In genomic region chr2:119618199-119618982, GRCm38 (mm10) we compare ENCODE assay signal across 7 mouse cellular contexts. TPM values are rescaled to one million over a fixed set of nuclear protein-coding genes. Genes with fewer than 3 reads are reported as not detected.
DNase-seq lines count a peak whose midpoint lies in the region; ATAC-seq lines count a peak whose summit lies in the region.

Nusap1 (plus strand) TSS chr2:119618298.
Oip5 (minus strand) TSS chr2:119618469.

- peak within 1 kb of the TSS; percentile 56; the same call in 1 of the 2 replicates for H3K27ac ChIP-seq in embryonic facial prominence, embryonic 11.5 days (replicated peaks; ENCODE audit: low read depth, low read length)
- H3K27ac ChIP-seq in limb, embryonic 10.5 days = peak within 1 kb of the TSS; percentile 94
- 0 out of 2 replicates have a peak within 1 kb of the TSS, but pooled peaks have one; percentile 9 for H3K27ac ChIP-seq in midbrain, embryonic 13.5 days

- no peaks in the 10 kb centered on the region for H3K27me3 ChIP-seq in embryonic facial prominence, embryonic 11.5 days (ENCODE audit: control insufficient read depth, insufficient read depth, low read length)
- no peaks in the 10 kb centered on the region for H3K27me3 ChIP-seq in limb, embryonic 10.5 days (ENCODE audit: low read depth, poor library complexity, severe bottlenecking)
- H3K27me3 ChIP-seq in midbrain, embryonic 13.5 days = no peaks in the 10 kb centered on the region

- H3K4me2 ChIP-seq in embryonic facial prominence, embryonic 11.5 days (ENCODE audit: low read depth, low read length) = peak within 1 kb of the TSS; percentile 65
- H3K4me2 ChIP-seq in midbrain, embryonic 13.5 days (replicated peaks) = peak within 1 kb of the TSS; percentile 97

- H3K9ac ChIP-seq in embryonic facial prominence, embryonic 11.5 days (replicated peaks; ENCODE audit: low read length) = peak within 1 kb of the TSS; percentile 73
- H3K9ac ChIP-seq in midbrain, embryonic 13.5 days (replicated peaks) = peak within 1 kb of the TSS; percentile 66

- peak; percentile 96 for DNase-seq in adrenal gland, postnatal 14 days
- DNase-seq in embryonic facial prominence, embryonic 11.5 days (ENCODE audit: low spot score) = peak; percentile 99
- DNase-seq in kidney, adult 11 months = peak; percentile 94
- DNase-seq in limb, embryonic 10.5 days (ENCODE audit: low spot score) = peak; percentile 89
- peak; percentile 88 for DNase-seq in spleen, adult 12 weeks (ENCODE audit: low spot score)

- no peaks in the 10 kb centered on the region for H3K9me3 ChIP-seq in embryonic facial prominence, embryonic 11.5 days (replicated peaks; ENCODE audit: control insufficient read depth, low read length)
- H3K9me3 ChIP-seq in limb, embryonic 10.5 days (replicated peaks) = no peaks in the 10 kb centered on the region
- no peaks in the 10 kb centered on the region for H3K9me3 ChIP-seq in midbrain, embryonic 13.5 days

- WGBS in embryonic facial prominence, embryonic 11.5 days = under 1% methylated on average over 55 of the region's 55 CpGs
- WGBS in limb, embryonic 10.5 days = under 1% methylated on average over 55 of the region's 55 CpGs
- under 1% methylated on average over 55 of the region's 55 CpGs for WGBS in midbrain, embryonic 13.5 days

- peak; percentile 99 for ATAC-seq in embryonic facial prominence, embryonic 11.5 days (replicated peaks; ENCODE audit: insufficient number of reproducible peaks, low FRiP score, low TSS enrichment, low read depth)
- peak; percentile 99 for ATAC-seq in granulocyte monocyte progenitor cell, adult 5-6 weeks (replicated peaks; ENCODE audit: poor library complexity, severe bottlenecking)
- ATAC-seq in midbrain, embryonic 13.5 days = peak; percentile 100

- H3K4me3 ChIP-seq in embryonic facial prominence, embryonic 11.5 days (ENCODE audit: low read depth, low read length) = peak within 1 kb of the TSS; percentile 85
- H3K4me3 ChIP-seq in limb, embryonic 10.5 days = peak within 1 kb of the TSS; percentile 88
- H3K4me3 ChIP-seq in midbrain, embryonic 13.5 days (replicated peaks) = peak within 1 kb of the TSS; percentile 73

- no peaks in the 10 kb centered on the region for H3K36me3 ChIP-seq in embryonic facial prominence, embryonic 11.5 days (replicated peaks; ENCODE audit: control insufficient read depth, insufficient read depth, low read depth, low read length)
- peaks cover 17% of the 10 kb centered on the region for H3K36me3 ChIP-seq in limb, embryonic 10.5 days
- no peaks in the 10 kb centered on the region for H3K36me3 ChIP-seq in midbrain, embryonic 13.5 days

- no peaks in the 10 kb centered on the region; the same call in 1 of the 2 replicates for H3K4me1 ChIP-seq in embryonic facial prominence, embryonic 11.5 days (ENCODE audit: control insufficient read depth, insufficient read depth, low read length)
- H3K4me1 ChIP-seq in limb, embryonic 10.5 days = peaks cover 23% of the 10 kb centered on the region
- H3K4me1 ChIP-seq in midbrain, embryonic 13.5 days (replicated peaks) = peaks cover 38% of the 10 kb centered on the region

RNA-seq across cellular contexts. Expression of gene Nusap1, which starts in this region (rescaled TPM):
- 12.0 and 14.2 TPM in 2 replicates for total RNA-seq in adrenal gland, postnatal 14 days (2021)
- 104 and 114 TPM in 2 replicates for polyA plus RNA-seq in embryonic facial prominence, embryonic 11.5 days (2014; fragmentation: Nextera tagmentation; extraction: Ambion mirVana)
- total RNA-seq in granulocyte monocyte progenitor cell, adult 5-6 weeks (2014; fragmentation: Nextera tagmentation) = 11.5 and 17.2 TPM in 2 replicates
- total RNA-seq in granulocyte monocyte progenitor cell, adult 5-6 weeks (2017) = 95.4 and 98.2 TPM in 2 replicates
- 57.9 and 67.9 TPM in 2 replicates for polyA plus RNA-seq in limb, embryonic 10.5 days (2016; fragmentation: Nextera tagmentation; extraction: Ambion mirVana)
- 35.7 and 36.4 TPM in 2 replicates for polyA plus RNA-seq in midbrain, embryonic 13.5 days (2015; fragmentation: Nextera tagmentation; extraction: Ambion mirVana)

RNA-seq across cellular contexts. Expression of gene Oip5, which starts in this region (rescaled TPM):
- total RNA-seq in adrenal gland, postnatal 14 days (2021) = 4.0 and 6.4 TPM in 2 replicates
- 32.1 and 36.0 TPM in 2 replicates for polyA plus RNA-seq in embryonic facial prominence, embryonic 11.5 days (2014; fragmentation: Nextera tagmentation; extraction: Ambion mirVana)
- total RNA-seq in granulocyte monocyte progenitor cell, adult 5-6 weeks (2014; fragmentation: Nextera tagmentation) = 12.2 and 19.0 TPM in 2 replicates
- total RNA-seq in granulocyte monocyte progenitor cell, adult 5-6 weeks (2017) = 17.7 and 19.9 TPM in 2 replicates
- 35.4 and 38.7 TPM in 2 replicates for polyA plus RNA-seq in limb, embryonic 10.5 days (2016; fragmentation: Nextera tagmentation; extraction: Ambion mirVana)
- 12.6 and 13.5 TPM in 2 replicates for polyA plus RNA-seq in midbrain, embryonic 13.5 days (2015; fragmentation: Nextera tagmentation; extraction: Ambion mirVana)

Comparison
In these comparisons a context has a peak if more than half of its experiments do, and no peak if none do; other contexts are left out.
1. Peak in every context shown above with its lines: DNase-seq, ATAC-seq, H3K4me3 ChIP-seq and H3K27ac ChIP-seq.
2. H3K27ac ChIP-seq: peak in every context shown above with its lines; median percentile 94 in limb, embryonic 10.5 days; 56 in embryonic facial prominence, embryonic 11.5 days; 9 in midbrain, embryonic 13.5 days.